Mouse (Mus musculus) lung, adult 2 months (tissue): Measurements from ENCODE around the gene Kptn. TPM values are rescaled to one million over a fixed set of nuclear protein-coding genes. Genes with fewer than 3 reads are reported as not detected.

Experiments
- DNase-seq: peaks from one replicate; pipeline ENCODE4 v3.0.0; 2022
- H3K4me1 ChIP-seq: fragments of 200-500 bp; 2 replicates; pipeline ENCODE4 v1.6.1; 2011; ENCODE audit warnings: low read length; ENCODE audit not compliant: control insufficient read depth, insufficient read depth
- H3K4me3 ChIP-seq: fragments of 200-500 bp; replicated peaks from 2 replicates; pipeline ENCODE3; 2011; ENCODE audit warnings: low read depth, mild to moderate bottlenecking, control low read depth, low read length; ENCODE audit errors: extremely low read depth
- CTCF ChIP-seq: fragments of 200-500 bp; IDR thresholded peaks from 2 replicates; pipeline ENCODE4 v1.5.1; 2011; ENCODE audit warnings: mild to moderate bottlenecking, low read length, control low read depth; ENCODE audit not compliant: insufficient read depth
- POLR2A ChIP-seq: fragments of 200-500 bp; IDR thresholded peaks from 2 replicates; pipeline ENCODE4 v1.6.1; 2011; ENCODE audit warnings: low read depth, mild to moderate bottlenecking, control low read depth, low read length, borderline replicate concordance; ENCODE audit errors: extremely low read depth
- WGBS: fragments of 180-500 bp; shearing (Covaris S2); methylation state at CpG from one replicate; pipeline ENCODE4 v1.1.7; 2018; 5-methylcytosine and 5-hydroxymethylcytosine counted together
- polyA plus RNA-seq: library from polyadenylated mRNA; depleted of rRNA; stranded (reverse); fragments of >200 nt; gene quantifications from 2 replicates; pipeline ENCODE4 v1.2.3, GENCODE M21; 2012

Gene Kptn
- polyA plus RNA-seq, 1 experiment, result 28.3 TPM

GRCm38 (mm10) chr7:16153522-16153921 is 33.8 kb downstream of the Kptn start:
- Histone ChIP-seq H3K4me3 (no peak overlapping the region), H3K4me1 (no peaks in the 10 kb centered on the region; the same call in 1 of the 2 replicates)
- WGBS, result 20% methylated on average over 10 of the region's 10 CpGs
- DNase-seq, result peak; percentile 44
- peak; percentile 56 for TF ChIP-seq CTCF
- no peak for TF ChIP-seq POLR2A

- no peak overlapping the region for H3K4me3 ChIP-seq
- WGBS, result 46% methylated on average over 9 of the region's 9 CpGs
- DNase-seq, result no peak
- H3K4me1 ChIP-seq, result no peaks in the 10 kb centered on the region; the same call in 1 of the 2 replicates
- TF ChIP-seq CTCF, result no peak
- no peak for TF ChIP-seq POLR2A
These were observed 35.6 kb downstream of the Kptn start for GRCm38 (mm10) chr7:16155132-16155872.

- WGBS, result 51% methylated on average over 8 of the region's 8 CpGs
- Histone ChIP-seq H3K4me3 (no peak overlapping the region), H3K4me1 (no peaks in the 10 kb centered on the region; the same call in 1 of the 2 replicates)
- no peak for TF ChIP-seq CTCF
- TF ChIP-seq POLR2A, result no peak
- DNase-seq, result no peak
These were observed 36.5 kb downstream of the Kptn start for GRCm38 (mm10) chr7:16156105-16156714.

GRCm38 (mm10) chr7:16158735-16159134 is 39.0 kb downstream of the Kptn start:
- TF ChIP-seq POLR2A (no peak), CTCF (no peak)
- 10% methylated on average over 39 of the region's 39 CpGs for WGBS
- Histone ChIP-seq H3K4me1 (no peaks in the 10 kb centered on the region; the same call in 1 of the 2 replicates), H3K4me3 (no peak overlapping the region)
- DNase-seq, result no peak

GRCm38 (mm10) chr7:16160702-16161101 is 41.0 kb downstream of the Kptn start:
- no peaks in the 10 kb centered on the region for H3K4me1 ChIP-seq
- WGBS, result 63% methylated on average over 3 of the region's 3 CpGs
- no peak for TF ChIP-seq POLR2A
- TF ChIP-seq CTCF, result no peak
- H3K4me3 ChIP-seq, result no peak overlapping the region
- DNase-seq, result no peak

GRCm38 (mm10) chr7:16161302-16161701 is 41.6 kb downstream of the Kptn start:
- H3K4me1 ChIP-seq, result no peaks in the 10 kb centered on the region
- WGBS, result 88% methylated on average over 9 of the region's 9 CpGs
- no peak for DNase-seq
- H3K4me3 ChIP-seq, result no peak overlapping the region
- no peak for TF ChIP-seq POLR2A

GRCm38 (mm10) chr7:16162036-16162435 is 42.3 kb downstream of the Kptn start:
- H3K4me1 ChIP-seq, result no peaks in the 10 kb centered on the region
- no peak for DNase-seq
- WGBS, result 72% methylated on average over 7 of the region's 7 CpGs
- no peak overlapping the region for H3K4me3 ChIP-seq
- TF ChIP-seq CTCF (no peak), POLR2A (no peak)

GRCm38 (mm10) chr7:16172141-16172581 is 52.5 kb downstream of the Kptn start:
- no peak for DNase-seq
- no peak for TF ChIP-seq CTCF
- TF ChIP-seq POLR2A, result no peak
- no peak overlapping the region for H3K4me3 ChIP-seq

GRCm38 (mm10) chr7:16172586-16173140 is 53.0 kb downstream of the Kptn start:
- DNase-seq, result no peak
- peaks cover 5% of the 10 kb centered on the region for H3K4me1 ChIP-seq
- no peak overlapping the region for H3K4me3 ChIP-seq
- WGBS, result 30% methylated on average over 1 of the region's 1 CpGs
- TF ChIP-seq CTCF, result no peak
- no peak for TF ChIP-seq POLR2A

More at GRCm38 (mm10) chr7:16172141-16172581, 52.5 kb downstream of the Kptn start:
- 7% methylated on average over 1 of the region's 1 CpGs for WGBS
- peaks cover 5% of the 10 kb centered on the region for H3K4me1 ChIP-seq

- peaks cover 5% of the 10 kb centered on the region for H3K4me1 ChIP-seq
- H3K4me3 ChIP-seq, result no peak overlapping the region
- DNase-seq, result no peak
- WGBS, result 37% methylated on average over 5 of the region's 5 CpGs
- TF ChIP-seq POLR2A, result no peak
- no peak for TF ChIP-seq CTCF
These were observed 53.5 kb downstream of the Kptn start for GRCm38 (mm10) chr7:16173146-16173545.
